Comparison of ENCODE assay signal across 22 mouse cellular contexts in the genomic region with DNA sequence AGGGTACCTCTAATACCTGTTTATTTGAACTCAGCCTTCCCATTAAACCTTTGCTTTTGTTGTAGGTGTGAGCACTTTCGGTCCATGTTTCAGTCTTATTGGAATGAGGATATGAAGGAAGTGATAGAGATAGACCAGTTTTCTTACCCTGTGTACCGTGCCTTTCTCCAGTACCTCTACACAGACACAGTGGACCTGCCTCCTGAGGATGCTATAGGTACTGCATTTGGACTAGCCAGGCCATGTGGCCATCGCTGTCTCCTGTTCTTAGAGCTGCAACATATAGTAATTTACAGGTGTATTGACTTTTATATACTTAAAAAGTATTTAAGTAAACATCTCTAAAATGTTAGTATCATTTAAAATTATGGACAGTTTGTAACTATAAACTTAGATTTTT. TPM values are rescaled to one million over a fixed set of nuclear protein-coding genes. Genes with fewer than 3 reads are reported as not detected.
A peak's percentile ranks its signal among the peaks of the same experiment; 100 is the strongest.
DNase-seq lines count a peak whose midpoint lies in the region; ATAC-seq and TF ChIP-seq lines count a peak whose summit lies in the region.
"Had no signal": no experiment of that assay in that cellular context is flagged by ENCODE, and none has a peak within 500 bp of the region (broad histone marks: within the 10 kb centered on the region; RNA-seq: fewer than 3 reads in every experiment).

No protein-coding gene starts in this region.

- 87% methylated on average over 3 of the region's 3 CpGs for WGBS in heart, postnatal 0 days
- WGBS in lung, embryonic 14.5 days = 93% methylated on average over 3 of the region's 3 CpGs
- WGBS in stomach, postnatal 0 days = 95% methylated on average over 3 of the region's 3 CpGs

- no peak for ATAC-seq in heart, postnatal 0 days (ENCODE audit: insufficient read depth, low read depth)
- ATAC-seq in lung, embryonic 14.5 days (ENCODE audit: insufficient read depth) = no peak
- no peak for ATAC-seq in stomach, postnatal 0 days (ENCODE audit: low FRiP score, low TSS enrichment)

- peaks cover 42% of the 10 kb centered on the region for H3K36me3 ChIP-seq in heart, postnatal 0 days (replicated peaks; ENCODE audit: control insufficient read depth, insufficient read depth, low read length)
- peaks cover 93% of the 10 kb centered on the region for H3K36me3 ChIP-seq in lung, embryonic 14.5 days (ENCODE audit: insufficient read depth)
- peaks cover 29% of the 10 kb centered on the region for H3K36me3 ChIP-seq in stomach, postnatal 0 days (ENCODE audit: control insufficient read depth, insufficient read depth, low read length)

- H3K27me3 ChIP-seq in heart, postnatal 0 days (ENCODE audit: control insufficient read depth, insufficient read depth, low read length) = peaks cover 11% of the 10 kb centered on the region; the same call in 1 of the 2 replicates
- no peaks in the 10 kb centered on the region for H3K27me3 ChIP-seq in lung, embryonic 14.5 days (ENCODE audit: insufficient read depth, low read length)
- no peaks in the 10 kb centered on the region for H3K27me3 ChIP-seq in stomach, postnatal 0 days (ENCODE audit: control insufficient read depth, insufficient read depth, low read length)
- H3K27me3 ChIP-seq: embryonic facial prominence, embryonic 15.5 days; forebrain, embryonic 13.5 days; limb, embryonic 12.5 days had no signal

- TF ChIP-seq CTCF in heart, postnatal 0 days (IDR thresholded peaks at IDR 0.05; ENCODE audit: low read depth) = peak; percentile 9; the same call in 1 of the 2 replicates
- TF ChIP-seq CTCF in lung, embryonic 14.5 days (IDR thresholded peaks at IDR 0.05; ENCODE audit: low read depth) = peak; percentile 23
- peak; percentile 31 for TF ChIP-seq CTCF in stomach, postnatal 0 days (IDR thresholded peaks at IDR 0.05; ENCODE audit: low read depth)

- no peaks in the 10 kb centered on the region for H3K9me3 ChIP-seq in heart, postnatal 0 days (replicated peaks; ENCODE audit: control insufficient read depth, low read length)
- H3K9me3 ChIP-seq in lung, embryonic 14.5 days (ENCODE audit: low read depth, low read length) = no peaks in the 10 kb centered on the region
- H3K9me3 ChIP-seq in stomach, postnatal 0 days (ENCODE audit: control insufficient read depth, low read length) = no peaks in the 10 kb centered on the region
- H3K9me3 ChIP-seq: embryonic facial prominence, embryonic 15.5 days; forebrain, embryonic 13.5 days; heart, embryonic 15.5 days; limb, embryonic 12.5 days had no signal

- no peaks in the 10 kb centered on the region for H3K4me1 ChIP-seq in heart, postnatal 0 days (ENCODE audit: control insufficient read depth, insufficient read depth)
- no peaks in the 10 kb centered on the region for H3K4me1 ChIP-seq in lung, embryonic 14.5 days (ENCODE audit: insufficient read depth)
- H3K4me1 ChIP-seq in stomach, postnatal 0 days (replicated peaks; ENCODE audit: control insufficient read depth, insufficient read depth) = no peaks in the 10 kb centered on the region
- H3K4me1 ChIP-seq: embryonic facial prominence, embryonic 15.5 days; forebrain, embryonic 13.5 days; limb, embryonic 12.5 days had no signal

- H3K4me3 ChIP-seq in heart, postnatal 0 days (ENCODE audit: low read depth, low read length) = no peak overlapping the region
- no peak overlapping the region for H3K4me3 ChIP-seq in lung, embryonic 14.5 days (ENCODE audit: low read depth, low read length)
- no peak overlapping the region for H3K4me3 ChIP-seq in stomach, postnatal 0 days (ENCODE audit: low read depth, low read length)
- H3K4me3 ChIP-seq: embryonic facial prominence, embryonic 15.5 days; forebrain, embryonic 13.5 days; limb, embryonic 12.5 days had no signal

- H3K27ac ChIP-seq in heart, postnatal 0 days (ENCODE audit: low read depth) = no peak overlapping the region
- H3K27ac ChIP-seq in lung, embryonic 14.5 days (ENCODE audit: low read depth) = no peak overlapping the region
- H3K27ac ChIP-seq in stomach, postnatal 0 days (replicated peaks) = no peak overlapping the region
- H3K27ac ChIP-seq: embryonic facial prominence, embryonic 15.5 days; forebrain, embryonic 13.5 days; heart, embryonic 15.5 days; hindbrain, embryonic 14.5 days; limb, embryonic 12.5 days had no signal

- TF ChIP-seq EP300 in heart, postnatal 0 days (IDR thresholded peaks at IDR 0.05; ENCODE audit: low read depth) = no peak
- no peak for TF ChIP-seq EP300 in stomach, postnatal 0 days (optimal IDR thresholded peaks at IDR 0.05)

- no peak for DNase-seq in heart, postnatal 0 days (ENCODE audit: low spot score)
- DNase-seq in heart, postnatal 25 days (ENCODE audit: low spot score) = no peak
- no peak for DNase-seq in lung, embryonic 14.5 days
- no peak for DNase-seq in lung, postnatal 4 days
- peak; percentile 11 for DNase-seq in ZHBTc4 (ENCODE audit: low read depth, low spot score)
- DNase-seq in stomach, postnatal 0 days (ENCODE audit: low spot score) = no peak
- DNase-seq in ovary, postnatal 10 days (ENCODE audit: low spot score) = no peak
- DNase-seq: cerebellum, adult 11 months; kidney, adult 8-10 months; lung, adult 18-20 months; spleen, adult 18-20 months had no signal

- intact Hi-C loops in heart, postnatal 25 days (cut with DNase I) = loop anchor here (10.0 kb wide), 1 partner anchor 75 kb away; no protein-coding TSS in a partner anchor

- no peak overlapping the region for H3K9ac ChIP-seq in heart, postnatal 0 days (replicated peaks; ENCODE audit: low read depth, low read length)
- no peak overlapping the region for H3K9ac ChIP-seq in lung, embryonic 14.5 days
- H3K9ac ChIP-seq in stomach, postnatal 0 days (ENCODE audit: low read length) = no peak overlapping the region
- H3K9ac ChIP-seq: embryonic facial prominence, embryonic 15.5 days; forebrain, embryonic 13.5 days; heart, embryonic 15.5 days; hindbrain, embryonic 14.5 days; limb, embryonic 12.5 days had no signal

- no peak overlapping the region for H3K4me2 ChIP-seq in heart, postnatal 0 days (ENCODE audit: low read depth, low read length)
- no peak overlapping the region for H3K4me2 ChIP-seq in lung, embryonic 14.5 days
- no peak overlapping the region for H3K4me2 ChIP-seq in stomach, postnatal 0 days (replicated peaks; ENCODE audit: low read depth)
- H3K4me2 ChIP-seq: embryonic facial prominence, embryonic 15.5 days; forebrain, embryonic 13.5 days; hindbrain, embryonic 14.5 days; limb, embryonic 12.5 days had no signal

RNA-seq across cellular contexts. Expression of gene Rcbtb1, which starts 28.8 kb away (rescaled TPM):
- 9.5 and 16.3 TPM in 2 replicates for total RNA-seq in heart, postnatal 0 days (2014; rRNA removed; ENCODE audit: low replicate concordance)
- 7.8 and 8.1 TPM in 2 replicates for polyA plus RNA-seq in heart, postnatal 0 days (2015; fragmentation: Nextera tagmentation; extraction: Ambion mirVana)
- total RNA-seq in heart, postnatal 25 days (2021) = 10 to 100 TPM; 11.0 to 11.5 TPM
- polyA plus RNA-seq in lung, embryonic 14.5 days (2014; fragmentation: Nextera tagmentation; extraction: Ambion mirVana) = 69.3 and 84.5 TPM in 2 replicates
- 16.1 and 18.6 TPM in 2 replicates for polyA plus RNA-seq in stomach, postnatal 0 days (2015; fragmentation: Nextera tagmentation; extraction: Ambion mirVana)

RNA-seq across cellular contexts. Expression of gene Gm6904, which starts 30.2 kb away (rescaled TPM):
- total RNA-seq in heart, postnatal 0 days (2014; rRNA removed; ENCODE audit: low replicate concordance) = not detected in 2 replicates
- polyA plus RNA-seq in heart, postnatal 0 days (2015; fragmentation: Nextera tagmentation; extraction: Ambion mirVana) = not detected in 2 replicates
- total RNA-seq in heart, postnatal 25 days (2021) = not detected
- 0.22 TPM in 1 of 2 replicates, not detected in the other for polyA plus RNA-seq in lung, embryonic 14.5 days (2014; fragmentation: Nextera tagmentation; extraction: Ambion mirVana)
- polyA plus RNA-seq in stomach, postnatal 0 days (2015; fragmentation: Nextera tagmentation; extraction: Ambion mirVana) = not detected in 2 replicates
- polyA plus RNA-seq: embryonic facial prominence, embryonic 15.5 days; forebrain, embryonic 13.5 days; gonadal fat pad, adult 2 months; heart, embryonic 15.5 days; hindbrain, embryonic 14.5 days; limb, embryonic 12.5 days; stomach, embryonic 16.5 days had no signal

RNA-seq across cellular contexts. Expression of gene Gm5142, which starts 51.3 kb away (rescaled TPM):
- not detected in 2 replicates for total RNA-seq in heart, postnatal 0 days (2014; rRNA removed; ENCODE audit: low replicate concordance)
- polyA plus RNA-seq in heart, postnatal 0 days (2015; fragmentation: Nextera tagmentation; extraction: Ambion mirVana) = not detected in 2 replicates
- not detected for total RNA-seq in heart, postnatal 25 days (2021)
- not detected in 2 replicates for polyA plus RNA-seq in lung, embryonic 14.5 days (2014; fragmentation: Nextera tagmentation; extraction: Ambion mirVana)
- not detected in 2 replicates for polyA plus RNA-seq in stomach, postnatal 0 days (2015; fragmentation: Nextera tagmentation; extraction: Ambion mirVana)
- total RNA-seq: common myeloid progenitor, adult 5-6 weeks; left cerebral cortex, adult 8-10 months; neutrophil, adult 5-6 weeks had no signal
- polyA plus RNA-seq: embryonic facial prominence, embryonic 15.5 days; forebrain, embryonic 13.5 days; heart, embryonic 15.5 days; hindbrain, embryonic 14.5 days; limb, embryonic 12.5 days; stomach, embryonic 16.5 days; urinary bladder, adult 2 months had no signal
